Mouse (Mus musculus): Measurements from ENCODE around the gene Znhit6.
A peak's percentile ranks its signal among the peaks of the same experiment; 100 is the strongest.

Gene Znhit6

GRCm38 (mm10) chr3:145605437-145606123, 29.6 kb downstream of the Znhit6 start:
- DNase-seq: no peak

DNA sequence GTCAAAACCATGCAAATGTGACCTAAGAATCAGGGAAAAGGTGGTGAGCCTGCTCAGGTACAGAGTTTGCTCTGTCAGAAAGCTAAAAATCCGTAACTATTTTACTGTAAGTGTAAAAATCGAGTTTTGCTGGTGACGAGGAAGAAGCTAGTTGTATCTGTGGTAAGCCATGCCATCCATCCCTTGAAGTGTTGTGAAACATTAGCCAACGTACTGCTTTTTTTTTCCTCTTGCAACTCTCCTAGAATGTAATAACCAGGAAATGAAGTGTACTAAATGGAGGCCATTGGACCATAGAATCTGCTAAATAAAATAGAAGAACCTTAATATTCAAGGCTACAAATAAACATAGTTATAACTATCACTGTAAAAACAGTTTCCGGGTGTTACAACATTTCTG, 32.3 kb downstream of the Znhit6 start:
- DNase-seq: no peak

- no peak for DNase-seq
These were observed 36.7 kb downstream of the Znhit6 start for GRCm38 (mm10) chr3:145612662-145613061.

GRCm38 (mm10) chr3:145613234-145613633, 37.2 kb downstream of the Znhit6 start:
- no peak for DNase-seq

- DNase-seq: peak; percentile 16 to 28
These were observed 38.5 kb downstream of the Znhit6 start for GRCm38 (mm10) chr3:145614362-145615115.

- no peak for DNase-seq
These were observed 42.3 kb downstream of the Znhit6 start for GRCm38 (mm10) chr3:145618299-145618698.

DNA sequence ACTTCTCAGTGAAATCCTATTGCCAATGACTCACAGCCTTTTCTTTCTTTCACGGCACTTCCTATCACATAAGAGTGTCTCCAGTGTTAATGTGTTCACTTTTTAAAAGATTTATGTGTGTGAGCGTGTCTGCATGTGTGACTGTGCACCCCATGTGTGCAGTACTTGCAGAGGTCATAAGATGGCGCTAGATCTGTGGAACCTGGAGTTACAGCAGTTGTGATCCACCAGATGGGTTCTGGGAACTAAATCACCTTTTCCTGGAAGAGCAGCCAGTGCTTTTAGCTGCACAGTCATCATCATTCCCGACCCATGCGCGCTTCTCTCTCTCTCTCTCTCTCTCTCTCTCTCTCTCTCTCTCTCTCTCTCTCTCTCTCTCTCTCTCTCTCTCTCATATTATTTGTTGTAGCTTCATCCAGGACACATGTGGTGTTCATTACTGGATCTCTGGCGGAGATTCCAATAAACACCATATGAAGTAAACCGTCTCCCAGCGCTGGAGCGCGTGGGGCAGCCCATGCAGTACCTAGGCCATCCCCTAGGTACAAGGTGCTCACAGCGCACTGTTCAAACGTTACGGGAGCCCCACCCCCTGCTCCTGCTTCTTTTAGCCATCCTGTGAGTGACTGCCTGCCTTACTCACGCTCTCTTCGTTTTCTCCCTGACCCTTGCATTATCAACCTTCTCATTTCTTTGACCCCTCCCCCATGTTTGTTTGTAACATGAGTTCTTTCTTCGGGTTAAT, 43.8 kb downstream of the Znhit6 start:
- DNase-seq: no peak

DNA sequence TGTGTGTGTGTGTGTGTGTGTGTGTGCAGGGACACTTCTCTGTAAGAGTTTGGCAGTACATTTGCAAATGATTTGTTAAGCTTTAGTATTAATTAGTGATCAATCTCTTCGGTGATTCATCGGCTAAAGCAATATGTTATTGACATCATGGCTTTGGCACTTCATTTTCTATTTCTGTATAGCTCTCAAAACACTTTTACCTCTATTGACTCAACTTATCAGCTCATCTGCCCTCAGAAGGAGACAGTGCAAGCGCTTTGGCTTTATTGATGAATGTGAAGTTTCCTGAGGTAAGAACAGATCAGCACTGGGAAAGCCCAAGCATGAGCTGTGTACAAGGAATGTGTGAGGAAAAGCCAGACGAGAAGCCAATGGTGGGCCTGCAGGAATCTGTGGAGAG, 45.2 kb downstream of the Znhit6 start:
- DNase-seq: no peak

- DNase-seq: no peak
These were observed 47.0 kb downstream of the Znhit6 start for GRCm38 (mm10) chr3:145623047-145623446.

- DNase-seq: no peak
These were observed 48.8 kb downstream of the Znhit6 start for GRCm38 (mm10) chr3:145624786-145625185.

DNA sequence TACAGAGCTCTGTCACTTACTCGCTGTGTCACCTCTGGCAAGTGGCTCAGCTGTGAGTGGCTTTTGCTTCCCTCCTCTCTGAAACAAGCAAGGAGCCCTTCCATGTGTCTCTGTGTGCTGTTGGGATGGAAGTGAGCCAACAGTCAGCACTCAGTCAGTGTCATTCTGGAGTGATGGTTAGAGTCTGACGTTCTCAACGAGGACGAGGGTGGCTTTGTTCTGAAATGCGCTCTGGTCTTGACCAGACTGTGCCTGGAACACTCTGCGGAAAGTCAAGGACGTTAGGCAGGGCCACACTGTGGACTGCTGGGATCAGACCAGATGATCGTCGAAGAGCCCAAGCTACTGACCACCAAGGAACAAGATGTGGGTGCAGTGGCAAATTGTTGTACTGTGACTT, 49.5 kb downstream of the Znhit6 start:
- no peak for DNase-seq

DNA sequence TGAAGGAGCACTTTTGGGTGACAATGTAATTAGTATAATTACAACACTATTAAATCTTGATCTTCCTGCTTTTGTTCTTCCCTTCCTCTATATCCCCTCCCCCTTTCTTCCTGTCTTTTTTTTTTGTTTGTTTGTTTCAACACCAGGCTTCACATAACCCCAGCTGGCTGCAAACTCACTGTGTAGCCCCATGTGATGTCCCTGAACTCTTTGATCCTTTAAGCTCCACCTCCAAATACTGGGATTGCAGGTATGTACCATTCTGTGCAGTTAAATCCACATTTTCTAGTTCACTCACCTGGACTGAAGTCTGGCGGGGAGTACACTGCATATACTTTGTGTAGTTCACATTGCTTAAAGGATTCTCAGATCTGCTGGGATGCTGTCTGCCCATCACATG, 50.1 kb downstream of the Znhit6 start:
- DNase-seq: no peak

DNA sequence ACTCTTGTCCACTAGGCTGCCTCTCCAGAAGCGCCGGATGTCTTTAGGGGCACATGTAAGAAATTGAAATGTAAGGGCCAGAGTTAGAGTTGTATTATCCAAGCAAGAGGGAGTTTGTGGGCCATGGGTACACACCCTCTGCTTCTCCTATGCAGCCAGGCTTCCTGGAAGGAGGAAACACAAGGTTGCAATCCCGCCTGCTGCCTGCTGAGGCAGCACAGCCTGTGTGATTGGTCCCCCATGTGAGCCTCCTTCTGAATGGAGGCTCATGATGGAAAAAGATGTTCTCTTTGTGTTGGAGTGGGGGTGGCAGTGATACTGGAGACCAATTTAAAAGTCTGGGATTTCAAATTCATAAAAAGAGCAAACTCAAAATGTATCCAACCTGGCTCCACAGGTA, 51.8 kb downstream of the Znhit6 start:
- no peak for DNase-seq

- DNase-seq: no peak
These were observed 52.6 kb downstream of the Znhit6 start for GRCm38 (mm10) chr3:145628643-145629042.

DNA sequence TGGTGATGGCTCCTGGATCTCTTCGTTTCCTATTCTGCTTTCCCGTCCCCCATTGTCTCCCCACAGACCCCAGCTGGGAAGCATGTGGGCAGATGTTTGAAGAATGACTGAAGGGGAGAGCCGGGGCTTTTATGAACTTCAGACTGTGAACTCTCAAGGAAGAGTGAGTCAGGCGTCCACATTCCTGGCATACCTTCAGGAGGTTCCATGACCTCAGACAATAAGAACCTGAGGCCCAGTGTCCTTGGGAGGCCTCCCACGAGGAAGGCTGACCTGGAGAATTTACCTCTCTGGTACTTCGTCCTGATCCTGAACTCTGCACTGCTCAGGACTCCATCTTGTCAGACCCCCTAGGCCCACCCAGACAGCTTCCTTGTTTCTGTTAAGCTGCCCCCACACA, 56.9 kb downstream of the Znhit6 start:
- no peak for DNase-seq

DNA sequence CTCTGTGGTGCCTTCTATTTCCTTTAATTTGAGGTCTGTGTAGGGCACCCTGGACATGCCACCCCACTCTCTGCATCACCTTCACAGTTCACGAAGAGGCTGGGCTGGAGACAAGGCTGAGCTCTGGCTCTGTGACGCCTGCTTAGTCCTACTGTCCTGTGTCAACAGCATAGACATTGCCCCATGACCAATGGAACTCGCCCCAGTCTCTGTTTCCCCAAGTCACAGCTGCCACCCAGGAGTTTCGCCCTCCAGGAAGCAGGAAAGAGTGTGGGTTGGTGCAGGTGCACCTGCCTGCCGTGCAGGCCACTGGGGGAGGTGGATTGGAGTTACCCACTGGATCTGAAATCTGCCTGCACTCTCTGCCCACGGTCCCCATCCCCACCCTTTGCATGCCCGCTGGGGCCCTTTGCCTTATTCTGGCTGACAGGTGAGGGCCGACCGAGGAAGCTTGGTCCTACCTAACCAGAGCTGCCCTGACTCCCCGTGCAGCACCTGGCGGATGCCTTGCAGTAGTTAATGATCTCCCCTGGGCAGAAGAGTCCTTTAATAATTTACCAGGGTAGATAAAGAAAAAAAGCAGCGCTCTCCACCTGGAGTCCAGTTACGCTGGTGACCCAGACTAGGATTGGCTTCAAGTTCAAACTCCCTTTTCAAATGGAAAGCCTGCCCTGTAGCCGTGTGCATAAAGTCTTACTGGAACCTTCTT, 58.2 kb downstream of the Znhit6 start:
- no peak for DNase-seq

DNA sequence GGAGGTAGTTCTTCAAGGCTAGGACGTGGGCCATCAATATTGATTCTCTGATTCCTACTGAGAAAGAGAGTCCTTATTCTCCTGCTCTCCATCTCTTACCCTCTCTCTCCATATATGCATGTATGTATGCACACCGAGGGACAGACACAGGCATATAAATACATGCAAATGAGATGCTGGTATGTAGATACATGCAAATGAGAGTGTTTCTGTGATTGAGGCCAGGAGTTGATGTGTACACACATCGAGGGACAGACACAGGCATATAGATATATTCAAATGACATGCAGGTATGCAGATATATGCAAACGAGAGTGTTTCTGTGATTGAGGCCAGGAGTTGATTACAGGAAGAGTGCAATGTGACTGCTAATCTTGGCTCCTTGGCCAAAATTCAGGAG, 64.2 kb downstream of the Znhit6 start:
- no peak for DNase-seq

DNA sequence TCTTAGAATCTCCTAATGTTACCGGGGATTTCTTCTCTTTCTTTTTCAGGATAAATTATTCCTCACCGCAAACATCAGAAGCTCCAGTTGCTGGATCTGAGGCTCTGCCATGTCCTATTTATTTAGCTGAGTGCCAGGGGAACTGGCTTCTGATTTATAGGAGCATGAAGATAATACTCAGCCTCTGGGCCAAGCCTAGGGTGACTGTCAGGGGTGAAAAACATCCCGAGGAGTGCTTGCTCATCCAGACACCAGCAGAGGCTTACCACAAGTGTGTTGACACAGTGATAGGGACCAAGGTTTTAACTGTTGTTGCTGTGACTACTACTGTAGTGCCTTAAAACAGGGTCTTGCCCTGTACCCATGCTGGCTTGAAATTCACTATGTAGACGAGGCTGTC, 64.6 kb downstream of the Znhit6 start:
- DNase-seq: no peak

- no peak for DNase-seq
These were observed 65.2 kb downstream of the Znhit6 start for GRCm38 (mm10) chr3:145641036-145641685.

DNA sequence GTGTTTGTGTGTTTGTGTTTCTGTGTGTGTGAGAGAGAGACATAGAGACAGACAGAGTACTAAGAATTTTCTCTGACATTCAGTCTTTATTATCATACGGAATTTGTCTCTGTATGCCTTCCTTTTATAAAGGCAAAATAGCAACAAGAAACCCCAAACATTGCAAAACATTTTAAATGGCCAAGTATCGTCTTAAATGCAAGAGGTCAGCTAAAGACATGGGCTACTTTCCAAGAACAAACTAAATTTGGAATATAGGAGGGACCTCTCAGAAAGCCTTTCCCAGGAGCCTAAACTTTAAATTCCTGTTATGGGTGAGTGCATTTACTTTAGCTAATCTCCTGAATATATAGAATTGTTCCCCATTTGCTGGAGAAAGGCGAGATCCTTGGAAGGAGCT, 65.9 kb downstream of the Znhit6 start:
- no peak for DNase-seq

DNA sequence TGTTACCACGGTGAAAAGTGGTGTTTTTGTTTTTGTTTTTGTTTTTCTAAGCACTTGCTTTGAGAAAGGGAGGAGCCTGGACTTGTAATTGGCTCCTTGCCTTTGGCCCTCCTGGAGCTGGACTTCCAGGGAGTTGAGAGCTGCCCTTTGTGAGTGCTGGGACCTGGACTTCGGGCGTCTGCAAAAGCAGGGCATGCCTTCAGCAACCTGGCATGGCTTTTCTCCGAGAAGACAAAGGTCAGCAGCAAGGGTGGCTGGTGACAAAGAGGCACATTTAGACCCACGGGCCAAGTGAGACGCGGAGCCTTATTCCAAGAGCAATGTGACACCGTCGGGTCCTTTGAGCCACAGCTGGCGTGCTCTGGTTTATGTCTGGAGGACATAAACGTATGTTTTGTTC, 66.9 kb downstream of the Znhit6 start:
- DNase-seq: no peak

GRCm38 (mm10) chr3:145645463-145645862, 69.5 kb downstream of the Znhit6 start:
- DNase-seq: no peak

GRCm38 (mm10) chr3:145646009-145646408, 70.0 kb downstream of the Znhit6 start:
- DNase-seq: no peak

Measured in cerebellum, postnatal 36 days (tissue).